Mouse (Mus musculus) lung, adult 2 months (tissue): Measurements from ENCODE around the gene Mmp25.

Source experiments
- CTCF ChIP-seq: fragments of 200-500 bp; IDR thresholded peaks from 2 replicates; pipeline ENCODE4 v1.5.1; 2011; ENCODE audit warnings: mild to moderate bottlenecking, low read length, control low read depth; ENCODE audit not compliant: insufficient read depth
- POLR2A ChIP-seq: fragments of 200-500 bp; IDR thresholded peaks from 2 replicates; pipeline ENCODE4 v1.6.1; 2011; ENCODE audit warnings: low read depth, mild to moderate bottlenecking, control low read depth, low read length, borderline replicate concordance; ENCODE audit errors: extremely low read depth

DNA sequence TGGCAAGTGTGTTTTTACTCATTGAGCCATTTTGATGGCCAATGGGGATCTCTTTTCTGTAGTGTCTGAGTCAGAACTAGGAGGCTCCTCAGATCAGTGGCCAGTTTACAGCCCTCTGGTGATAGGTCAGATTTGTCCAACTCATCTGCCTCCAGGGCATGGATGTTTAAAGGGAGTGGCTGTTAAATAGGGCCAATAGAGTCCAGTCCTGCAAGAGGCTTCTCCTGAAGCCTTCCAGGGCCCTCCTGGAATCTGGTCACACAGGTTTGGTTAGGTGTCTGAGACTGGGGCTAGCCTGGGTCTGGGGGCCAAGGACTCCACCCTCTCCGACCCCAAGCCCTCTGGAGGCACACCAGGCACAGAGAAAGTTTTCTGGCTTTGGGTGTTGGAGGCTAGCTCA lies 49.4 kb upstream of the Mmp25 start:
- TF ChIP-seq CTCF (no peak), POLR2A (no peak)
